Mouse (Mus musculus) thymus, adult 2 months (tissue): ENCODE measurements around the gene Edar.

ENCODE experiments used
- CTCF ChIP-seq: fragments of 200-500 bp; IDR thresholded peaks from 2 replicates; pipeline ENCODE4 v1.5.1; 2012; ENCODE audit warnings: mild to moderate bottlenecking, control low read depth, low read length, moderate library complexity, borderline replicate concordance; ENCODE audit not compliant: control insufficient read depth, poor library complexity, insufficient read depth; ENCODE audit errors: extremely low read depth
- POLR2A ChIP-seq: fragments of 200-500 bp; IDR thresholded peaks from 2 replicates; pipeline ENCODE4 v1.6.1; 2012; ENCODE audit warnings: mild to moderate bottlenecking, low read length, control low read depth, moderate library complexity; ENCODE audit not compliant: control insufficient read depth, poor library complexity, insufficient read depth; ENCODE audit errors: extremely low read depth

DNA sequence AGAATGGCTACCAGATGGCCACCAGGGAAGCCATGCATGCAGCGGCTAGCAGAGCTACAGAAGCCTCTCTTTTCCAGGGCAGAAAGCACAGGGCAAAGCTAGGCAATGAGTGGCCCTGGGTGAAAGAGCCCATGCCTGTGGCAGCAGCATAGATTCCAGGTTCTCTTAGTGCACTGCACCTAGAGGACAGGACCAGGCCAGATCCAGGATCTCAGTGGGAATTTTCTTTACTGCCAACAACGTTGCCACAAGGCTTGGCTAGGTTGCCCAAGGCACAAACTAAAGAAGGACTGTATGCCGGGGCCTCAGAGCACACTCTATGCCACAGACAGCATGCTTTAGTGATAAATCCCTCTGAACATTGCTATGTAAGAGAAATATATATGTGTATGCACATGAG, 69.1 kb downstream of the Edar start:
- TF ChIP-seq CTCF (no peak), POLR2A (no peak)
